Mouse (Mus musculus) embryonic fibroblast, embryonic 13.5 days (primary cell): ENCODE measurements around the gene Lexm. TPM values are rescaled to one million over a fixed set of nuclear protein-coding genes. Genes with fewer than 3 reads are reported as not detected.

Experiments used
- H3K27ac ChIP-seq: 2 replicates; pipeline ENCODE4 v1.5.1; 2012; ENCODE audit warnings: low read length, control low read depth, inconsistent platforms; ENCODE audit not compliant: insufficient read depth
- H3K4me1 ChIP-seq: 2 replicates; pipeline ENCODE4 v1.6.1; 2011; ENCODE audit warnings: low read length; ENCODE audit not compliant: control insufficient read depth, insufficient read depth
- H3K4me3 ChIP-seq: 2 replicates; pipeline ENCODE4 v1.5.1; 2011; ENCODE audit warnings: mild to moderate bottlenecking, control low read depth, low read length; ENCODE audit not compliant: insufficient read depth
- CTCF ChIP-seq: IDR thresholded peaks from 2 replicates; pipeline ENCODE4 v1.5.1; 2011; ENCODE audit warnings: mild to moderate bottlenecking, control low read depth, low read length, moderate library complexity, borderline replicate concordance; ENCODE audit not compliant: insufficient read depth
- POLR2A ChIP-seq: IDR thresholded peaks from 2 replicates; pipeline ENCODE4 v1.6.1; 2011; ENCODE audit warnings: low read depth, mild to moderate bottlenecking, control low read depth, low read length, moderate library complexity
- polyA plus RNA-seq: library from polyadenylated mRNA; stranded (reverse); fragments of >200 nt; gene quantifications from 2 replicates; pipeline ENCODE4 v1.2.4, GENCODE M21; 2011; ENCODE audit warnings: low read depth; ENCODE audit not compliant: missing spikeins, insufficient read length

Lexm gene
- polyA plus RNA-seq, 1 experiment, result not detected

DNA sequence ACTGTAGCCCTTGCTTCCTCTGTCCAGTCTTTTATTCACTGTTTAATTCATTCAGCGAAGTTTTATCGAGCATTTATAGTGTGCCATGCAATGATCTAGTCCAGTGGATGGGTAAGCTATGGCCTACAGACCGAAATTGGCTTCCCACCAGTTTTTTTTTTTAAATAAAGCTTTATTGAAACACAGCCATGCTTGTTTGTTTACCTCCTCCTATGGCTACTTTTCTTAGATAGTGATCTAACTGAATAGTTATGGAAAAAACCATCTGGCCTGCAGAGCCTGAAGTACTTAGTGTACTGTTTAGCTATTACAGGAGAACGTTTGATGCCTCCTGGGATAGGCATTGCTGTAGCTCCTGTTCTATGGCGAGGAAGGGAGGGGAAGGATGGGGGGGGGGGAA, 28.8 kb upstream of the Lexm start:
- H3K27ac ChIP-seq, result no peak overlapping the region

DNA sequence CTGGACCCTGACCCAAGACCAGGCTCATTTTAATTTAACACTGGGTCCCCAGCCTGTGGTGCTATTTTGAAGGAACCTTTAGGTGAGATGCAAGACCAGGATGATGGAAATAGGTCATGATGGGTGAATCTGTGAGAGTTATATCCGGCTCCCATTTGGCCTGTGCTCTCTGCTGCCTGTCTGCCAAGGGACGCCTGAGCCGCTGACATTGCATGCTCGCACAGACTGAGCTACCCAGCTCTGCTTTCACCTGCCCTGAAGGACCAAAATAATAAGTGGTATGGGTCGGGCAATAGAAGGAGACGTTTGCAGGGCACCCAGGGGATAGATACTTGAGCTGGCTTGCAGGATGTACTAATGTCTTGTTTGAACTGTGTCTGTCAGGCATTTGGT, 27.2 kb upstream of the Lexm start:
- H3K27ac ChIP-seq, result no peak overlapping the region
- no peak overlapping the region for H3K4me3 ChIP-seq

More for the DNA sequence above, 28.8 kb upstream of the Lexm start:
- H3K4me3 ChIP-seq, result no peak overlapping the region
- no peak for TF ChIP-seq POLR2A
- no peak for TF ChIP-seq CTCF
- no peaks in the 10 kb centered on the region for H3K4me1 ChIP-seq

DNA sequence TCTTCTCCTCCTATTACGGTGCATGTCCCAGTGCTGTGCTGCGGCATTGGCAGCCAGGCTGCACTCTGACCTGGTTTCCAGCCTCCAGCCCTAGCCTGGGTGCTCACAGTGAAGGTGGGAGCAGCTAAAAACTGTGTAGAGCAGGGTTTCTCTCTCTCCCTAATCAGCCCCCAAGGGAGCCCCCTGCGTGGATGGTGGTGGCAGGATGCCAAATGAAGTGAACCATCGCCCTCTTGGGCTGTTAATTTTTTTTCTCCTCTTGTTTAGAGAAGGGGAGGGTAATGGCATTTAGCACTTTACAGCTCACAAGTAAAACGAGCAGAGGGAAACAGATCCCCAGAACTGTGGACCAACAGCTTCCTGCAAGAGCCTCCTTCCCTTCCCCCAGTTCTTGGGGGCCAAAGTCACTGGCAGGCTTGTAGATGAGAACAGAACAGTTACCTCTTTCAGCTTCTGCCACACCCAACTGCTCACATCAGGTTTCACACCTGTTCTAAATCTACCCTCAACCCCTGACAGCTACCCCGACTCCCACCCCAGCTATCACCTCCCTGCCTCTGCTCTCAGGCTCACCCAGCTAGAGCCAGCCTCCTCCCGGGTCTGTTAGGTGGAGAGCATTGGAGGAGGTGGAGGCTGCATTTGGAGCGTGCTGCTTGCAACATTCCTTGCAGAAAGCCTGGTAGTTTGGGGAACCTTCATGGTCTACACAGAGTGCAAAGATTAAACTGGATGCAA, 26.6 kb upstream of the Lexm start:
- no peak overlapping the region for H3K27ac ChIP-seq
- H3K4me3 ChIP-seq, result no peak overlapping the region
- H3K4me1 ChIP-seq, result no peaks in the 10 kb centered on the region
- TF ChIP-seq POLR2A (no peak), CTCF (no peak)

More for the DNA sequence above, 27.2 kb upstream of the Lexm start:
- H3K4me1 ChIP-seq, result no peaks in the 10 kb centered on the region
- TF ChIP-seq POLR2A (no peak), CTCF (no peak)

DNA sequence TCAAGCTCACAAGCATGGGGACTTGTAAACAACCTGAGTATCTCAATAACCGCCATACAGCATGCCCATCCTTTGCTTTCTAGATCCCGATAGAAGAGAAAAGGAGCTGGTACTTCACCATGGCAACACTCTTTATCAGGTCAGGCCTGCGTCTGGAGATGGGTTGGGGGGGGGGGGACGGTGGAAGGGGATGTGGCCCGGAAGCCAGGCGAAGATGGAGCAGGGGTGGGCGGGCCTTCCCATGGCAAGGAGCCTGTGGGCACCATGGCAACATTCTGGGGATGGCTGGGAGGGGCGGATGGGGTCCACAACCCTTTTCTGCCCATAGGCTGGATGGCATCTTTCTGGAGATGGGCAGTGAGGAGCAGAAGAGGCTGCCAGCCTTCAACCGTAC, 17.0 kb upstream of the Lexm start:
- Histone ChIP-seq H3K4me1 (no peaks in the 10 kb centered on the region), H3K4me3 (no peak overlapping the region), H3K27ac (no peak overlapping the region)
- TF ChIP-seq POLR2A (no peak), CTCF (no peak)

DNA sequence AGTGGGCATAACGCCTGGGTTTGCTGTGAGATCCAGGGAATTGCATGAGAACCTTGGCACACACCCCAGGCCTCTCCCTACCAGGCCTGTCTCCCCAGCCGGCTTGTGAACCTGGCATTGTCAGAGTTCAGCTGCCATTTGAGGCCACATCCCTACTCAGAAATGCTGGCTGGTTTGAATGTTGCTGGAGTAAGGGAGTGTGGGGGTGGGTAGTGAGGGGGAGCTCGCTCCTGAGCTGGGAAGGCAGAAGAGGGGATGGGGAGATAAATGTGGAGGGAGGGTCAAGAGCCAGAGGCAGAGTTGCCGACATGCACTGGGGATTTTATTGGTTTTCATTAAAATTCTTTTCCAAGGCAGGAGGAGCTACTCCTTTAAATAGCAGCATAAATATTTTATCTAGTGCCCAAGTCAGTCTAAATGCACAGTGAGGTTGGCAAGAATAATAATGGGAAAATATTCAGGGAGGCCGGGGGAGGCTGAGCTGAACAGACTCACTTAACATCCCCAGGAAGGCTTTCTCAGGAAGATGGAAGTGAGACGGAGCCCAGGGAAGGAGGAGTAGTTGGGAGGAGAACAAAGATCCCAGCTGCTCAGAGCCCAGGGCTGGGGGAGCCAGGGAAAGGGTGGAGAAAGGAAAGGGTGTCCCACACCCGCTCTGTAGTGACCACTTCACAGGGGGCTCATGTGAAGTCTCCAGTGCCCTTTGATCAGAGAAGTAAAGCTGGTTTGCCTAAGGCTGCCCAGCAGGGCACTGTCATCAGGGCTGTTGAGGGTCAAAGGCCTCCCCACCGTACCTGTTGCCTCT, 16.4 kb upstream of the Lexm start:
- Histone ChIP-seq H3K27ac (no peak overlapping the region), H3K4me3 (no peak overlapping the region), H3K4me1 (no peaks in the 10 kb centered on the region)
- no peak for TF ChIP-seq CTCF

DNA sequence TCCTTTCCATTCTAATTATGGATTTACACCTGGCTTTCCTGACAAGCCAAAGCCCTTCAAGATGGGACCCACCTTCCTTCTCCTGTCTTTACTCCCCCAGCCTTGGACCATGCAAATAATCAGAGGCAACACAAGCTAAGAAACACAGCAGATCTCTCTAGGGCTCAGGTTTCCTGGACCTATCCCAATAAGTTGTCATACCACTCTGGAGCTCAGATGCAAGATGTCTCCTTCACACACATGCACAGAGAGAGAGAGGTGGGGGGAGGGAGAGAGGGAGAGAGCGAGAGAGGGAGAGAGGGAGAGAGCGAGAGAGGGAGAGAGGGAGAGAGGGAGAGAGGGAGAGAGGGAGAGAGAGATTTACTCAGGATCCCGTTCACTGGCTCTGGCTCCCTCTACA, 15.3 kb upstream of the Lexm start:
- no peak for TF ChIP-seq CTCF
- no peak for TF ChIP-seq POLR2A
- H3K4me1 ChIP-seq, result no peaks in the 10 kb centered on the region
- H3K4me3 ChIP-seq, result no peak overlapping the region
- no peak overlapping the region for H3K27ac ChIP-seq

DNA sequence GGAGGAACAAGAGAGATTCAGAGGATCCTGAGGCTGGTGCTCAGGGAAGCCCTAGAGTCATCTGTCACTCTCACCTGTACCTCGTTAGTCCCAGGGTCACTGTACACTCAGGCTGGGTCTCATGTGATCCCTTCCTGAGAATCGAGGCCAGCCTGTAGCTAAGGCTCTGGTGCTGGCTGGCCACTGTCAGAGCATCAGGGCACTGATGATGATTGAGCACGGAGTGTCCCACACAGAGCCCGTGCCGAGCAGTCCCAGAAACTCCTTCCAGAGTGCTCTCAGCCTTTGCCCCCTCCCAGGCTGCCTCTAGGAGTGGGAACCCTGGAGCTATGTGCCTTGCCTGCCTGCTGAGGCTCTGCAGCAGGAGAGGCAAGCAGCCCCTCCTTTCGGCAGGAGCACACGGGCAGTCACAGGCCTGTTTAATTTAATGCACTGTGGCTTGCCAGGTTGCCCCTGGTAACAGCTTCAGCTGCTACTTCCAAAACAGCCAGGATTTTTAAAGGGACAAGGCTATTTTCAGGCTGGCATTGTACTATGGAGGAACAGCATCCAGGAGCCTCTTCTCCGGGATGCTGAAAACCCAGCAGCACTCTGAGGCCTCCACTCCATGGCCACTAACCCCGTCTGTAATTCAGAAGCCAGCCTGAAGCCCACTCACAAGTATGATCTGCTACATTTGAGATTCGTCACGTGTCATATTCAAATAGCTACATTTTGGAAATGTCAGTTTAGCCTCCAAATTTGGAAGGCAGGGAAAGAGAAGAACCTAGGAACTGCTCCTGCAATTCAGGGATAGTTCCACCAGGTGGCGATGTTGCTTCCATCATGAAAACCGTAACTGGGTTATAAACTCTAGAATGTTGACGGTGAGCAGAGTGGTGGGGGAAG, 13.5 kb upstream of the Lexm start:
- no peaks in the 10 kb centered on the region for H3K4me1 ChIP-seq
- TF ChIP-seq CTCF (no peak), POLR2A (no peak)
- H3K27ac ChIP-seq, result no peak overlapping the region
- H3K4me3 ChIP-seq, result no peak overlapping the region

DNA sequence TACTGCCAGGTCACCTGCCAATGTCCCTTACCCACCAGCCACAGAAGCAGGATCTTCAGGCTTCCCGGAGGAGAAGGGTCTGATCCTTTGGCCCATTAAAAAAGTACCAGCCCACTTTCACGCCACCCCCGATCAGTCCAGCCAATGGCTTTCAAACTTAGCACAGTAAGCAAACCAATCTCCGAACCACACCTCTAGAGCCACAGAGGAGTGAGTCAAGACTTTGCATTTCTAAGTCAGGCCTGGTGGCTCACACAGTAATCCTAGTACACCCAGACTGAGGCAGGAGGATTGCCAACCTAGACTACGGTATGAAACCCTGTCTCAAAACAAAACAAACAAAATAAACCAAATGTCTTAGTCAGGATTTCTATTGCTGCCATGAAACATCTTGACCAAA, 12.3 kb upstream of the Lexm start:
- Histone ChIP-seq H3K27ac (no peak overlapping the region), H3K4me3 (no peak overlapping the region), H3K4me1 (no peaks in the 10 kb centered on the region)
- TF ChIP-seq CTCF, result no peak
- TF ChIP-seq POLR2A, result no peak

DNA sequence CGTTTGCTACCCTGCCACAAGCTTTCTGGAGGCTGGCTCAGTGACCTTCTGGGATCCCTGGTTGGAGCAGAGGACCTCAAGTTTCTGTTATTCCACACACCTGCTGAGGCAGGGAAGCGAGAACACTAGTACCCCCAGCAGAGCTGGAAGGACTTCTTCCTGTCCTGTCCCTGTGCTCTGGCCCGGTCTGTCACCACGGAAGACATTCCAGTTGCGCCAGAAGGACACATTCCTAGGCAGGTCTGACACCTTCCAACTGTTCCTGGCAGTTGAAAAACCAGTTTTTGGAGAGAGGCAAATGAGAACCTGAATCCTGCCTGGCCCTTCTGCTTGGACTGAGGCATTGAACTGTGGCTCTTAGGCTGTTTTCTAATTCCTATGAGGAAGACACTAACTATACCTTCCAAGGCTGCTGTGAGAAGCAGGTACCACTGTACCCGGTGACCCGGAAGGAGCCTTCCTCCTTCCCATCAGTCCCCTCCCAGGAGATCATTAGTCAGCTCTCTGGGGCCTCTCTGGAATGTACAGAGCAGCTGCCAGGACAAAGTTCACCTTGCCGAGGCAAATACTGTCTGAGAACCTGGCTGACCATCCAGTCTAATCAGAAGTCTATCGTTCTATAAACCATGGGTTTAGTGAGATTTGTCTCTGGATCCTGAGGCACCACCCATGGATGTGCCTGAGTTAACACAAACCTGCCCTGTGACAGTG, 11.8 kb upstream of the Lexm start:
- Histone ChIP-seq H3K4me3 (no peak overlapping the region), H3K27ac (no peak overlapping the region)
- no peak for TF ChIP-seq CTCF

More for the DNA sequence above, 11.8 kb upstream of the Lexm start:
- H3K4me1 ChIP-seq, result no peaks in the 10 kb centered on the region
